Mouse (Mus musculus) natural killer cell, adult 2 months (primary cell): ENCODE measurements around the gene Nxph3.

Experiments used
- DNase-seq, 2 experiments: peaks; one replicate each; pipeline ENCODE4 v3.0.0; 2022; ENCODE audit warnings: low spot score in 2 of 2

Gene Nxph3

GRCm38 (mm10) chr11:95493950-95494349, 20.4 kb downstream of the Nxph3 start:
- no peak for DNase-seq

GRCm38 (mm10) chr11:95493010-95493409, 21.4 kb downstream of the Nxph3 start:
- no peak for DNase-seq

GRCm38 (mm10) chr11:95492256-95492655, 22.1 kb downstream of the Nxph3 start:
- DNase-seq: no peak

GRCm38 (mm10) chr11:95490104-95490503, 24.3 kb downstream of the Nxph3 start:
- DNase-seq: no peak

- no peak for DNase-seq
These were observed 27.1 kb downstream of the Nxph3 start for GRCm38 (mm10) chr11:95487237-95487636.

- no peak for DNase-seq
These were observed 28.7 kb downstream of the Nxph3 start for GRCm38 (mm10) chr11:95485634-95486033.

- DNase-seq: no peak
These were observed 33.7 kb downstream of the Nxph3 start for GRCm38 (mm10) chr11:95480662-95481061.

- DNase-seq: no peak
These were observed 34.9 kb downstream of the Nxph3 start for GRCm38 (mm10) chr11:95479458-95479857.

- DNase-seq: no peak
These were observed 38.0 kb downstream of the Nxph3 start for GRCm38 (mm10) chr11:95476323-95476722.

GRCm38 (mm10) chr11:95473456-95473855, 40.9 kb downstream of the Nxph3 start:
- no peak for DNase-seq

- no peak for DNase-seq
These were observed 41.4 kb downstream of the Nxph3 start for GRCm38 (mm10) chr11:95472942-95473341.

- no peak for DNase-seq
These were observed 46.6 kb downstream of the Nxph3 start for GRCm38 (mm10) chr11:95467731-95468130.

- no peak for DNase-seq
These were observed 52.2 kb downstream of the Nxph3 start for GRCm38 (mm10) chr11:95462168-95462567.

- no peak for DNase-seq
These were observed 53.5 kb downstream of the Nxph3 start for GRCm38 (mm10) chr11:95460872-95461271.
